Mouse (Mus musculus) liver, postnatal 0 days (tissue): ENCODE data around the gene Sacs.
"Not testable (repeated sequence)": the region's sequence is repeated elsewhere in the genome, so short reads cannot be mapped to it uniquely, and the experiment has no call there.

Source experiments
- CTCF ChIP-seq: sonication (generic); IDR thresholded peaks from 2 replicates; pipeline ENCODE4 v1.5.1; 2016; ENCODE audit warnings: antibody characterized with exemption, low read depth
- EP300 ChIP-seq: IDR thresholded peaks from 2 replicates; pipeline ENCODE4 v1.6.1; 2016; ENCODE audit warnings: antibody characterized with exemption, low read depth, mild to moderate bottlenecking

- TF ChIP-seq CTCF, EP300: not testable (repeated sequence)
Measured at GRCm38 (mm10) chr14:61150416-61150815, 12.2 kb downstream of the Sacs start.
